Mouse (Mus musculus): ENCODE measurements around the gene Agk. TPM values are rescaled to one million over a fixed set of nuclear protein-coding genes. Genes with fewer than 3 reads are reported as not detected.

Gene Agk
- polyA plus RNA-seq, 1 experiment from 2014 or later: 40.6 TPM

DNA sequence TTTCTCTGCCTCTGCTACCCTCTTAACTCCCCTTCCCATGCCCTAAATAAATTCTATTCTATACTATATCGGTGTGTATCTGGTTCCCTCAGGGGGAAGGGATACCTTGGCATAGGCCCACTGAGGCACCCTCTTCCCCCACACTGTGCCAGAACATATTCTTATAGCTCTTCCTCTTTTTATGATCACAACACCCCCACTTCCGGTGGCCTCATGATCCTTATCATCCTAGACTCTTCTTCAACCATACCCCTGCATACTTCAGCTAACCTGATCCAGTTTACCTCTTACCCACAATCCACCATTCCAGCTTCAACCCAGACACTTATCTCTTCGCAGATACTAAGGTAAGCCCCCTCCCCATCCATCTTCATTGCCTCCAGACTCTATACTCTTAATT is 86.1 kb downstream of the Agk start:
- Histone ChIP-seq H3K4me2 (no peak overlapping the region), H3K27ac (ENCODE audit: poor library complexity, severe bottlenecking) (no peak overlapping the region), H3K4me3 (no peak overlapping the region), H3K4me1 (replicated peaks) (no peaks in the 10 kb centered on the region), H3K27me3 (replicated peaks) (no peaks in the 10 kb centered on the region), H3K9ac (no peak overlapping the region), H3K9me3 (replicated peaks) (no peaks in the 10 kb centered on the region), H3K36me3 (peaks cover 21% of the 10 kb centered on the region)
- no peak for ATAC-seq (ENCODE audit: insufficient number of reproducible peaks, low FRiP score)
- WGBS: 81% methylated on average over 3 of the region's 3 CpGs

DNA sequence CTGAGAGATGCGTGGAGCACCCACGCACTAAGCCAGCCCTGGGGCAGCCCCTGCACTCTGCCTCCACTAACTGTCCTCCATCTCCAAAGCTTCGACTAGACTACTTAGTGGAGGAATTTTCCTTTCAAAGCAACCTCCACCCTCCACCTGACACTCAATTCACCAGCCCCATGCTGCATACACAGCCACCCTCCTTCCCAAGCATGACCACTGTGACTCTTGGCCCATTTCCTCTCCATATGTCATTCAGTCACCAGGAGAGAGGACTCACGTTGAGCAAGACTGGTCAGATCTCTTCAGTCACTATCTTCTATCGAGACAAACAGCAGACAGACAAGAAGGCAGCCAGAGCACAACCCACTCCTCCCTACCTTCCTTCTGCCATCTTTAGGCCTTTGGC is 88.1 kb downstream of the Agk start:
- WGBS: 79% methylated on average over 5 of the region's 5 CpGs
- Histone ChIP-seq H3K4me2 (no peak overlapping the region), H3K36me3 (peaks cover 8% of the 10 kb centered on the region), H3K9me3 (replicated peaks) (no peaks in the 10 kb centered on the region), H3K27ac (ENCODE audit: poor library complexity, severe bottlenecking) (no peak overlapping the region), H3K27me3 (replicated peaks) (no peaks in the 10 kb centered on the region), H3K9ac (no peak overlapping the region), H3K4me1 (replicated peaks) (no peaks in the 10 kb centered on the region), H3K4me3 (no peak overlapping the region)
- no peak for ATAC-seq (ENCODE audit: insufficient number of reproducible peaks, low FRiP score)

DNA sequence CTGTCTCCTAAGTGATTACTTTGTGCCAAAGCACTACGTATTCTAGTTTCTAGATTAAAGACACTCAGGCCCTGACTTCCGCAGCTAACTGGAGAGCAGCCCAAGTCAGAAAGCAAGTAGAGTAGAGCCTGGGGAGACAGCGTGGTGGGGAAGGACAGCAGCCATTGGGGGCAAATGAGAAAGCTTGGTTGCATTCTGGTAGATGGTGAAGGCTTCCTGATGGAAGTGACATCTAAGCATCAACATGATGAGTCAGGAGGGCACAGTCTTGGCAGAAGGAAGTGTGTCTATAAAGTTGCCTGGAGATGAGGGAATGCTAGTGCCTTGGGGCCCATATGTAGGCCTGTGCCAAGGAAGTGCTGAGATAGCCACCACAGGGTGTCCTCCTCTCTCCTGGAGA is 88.6 kb downstream of the Agk start:
- no peak overlapping the region for H3K9ac ChIP-seq
- H3K36me3 ChIP-seq: peaks cover 8% of the 10 kb centered on the region
- 86% methylated on average over 3 of the region's 3 CpGs for WGBS
- ATAC-seq (ENCODE audit: insufficient number of reproducible peaks, low FRiP score): no peak
- H3K4me1 ChIP-seq (replicated peaks): no peaks in the 10 kb centered on the region
- H3K27me3 ChIP-seq (replicated peaks): no peaks in the 10 kb centered on the region
- H3K9me3 ChIP-seq (replicated peaks): no peaks in the 10 kb centered on the region
- no peak overlapping the region for H3K27ac ChIP-seq (ENCODE audit: poor library complexity, severe bottlenecking)
- no peak overlapping the region for H3K4me2 ChIP-seq
- H3K4me3 ChIP-seq: no peak overlapping the region

DNA sequence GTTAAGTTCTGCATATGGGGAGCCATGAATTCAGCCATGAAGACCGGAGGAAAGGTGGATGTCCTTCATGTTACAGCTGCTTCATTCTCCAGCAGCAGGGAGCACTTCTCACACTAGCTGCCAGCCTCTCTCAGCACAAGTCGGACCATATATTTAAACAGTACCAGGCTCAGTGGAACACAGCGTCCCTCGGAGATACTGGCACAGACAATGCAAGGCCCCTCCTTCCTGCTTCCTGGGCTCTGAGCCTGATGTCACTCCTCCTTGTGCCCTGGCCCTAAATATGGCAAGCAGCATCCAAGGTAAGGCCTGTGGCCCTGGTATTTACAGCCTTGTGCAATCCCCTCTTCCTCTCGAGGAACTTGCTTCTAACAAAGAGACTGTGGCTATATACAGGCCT is 90.8 kb downstream of the Agk start:
- no peak overlapping the region for H3K4me3 ChIP-seq
- H3K36me3 ChIP-seq: 0 out of 2 replicates have a peak, but pooled peaks cover 3% of the 10 kb centered on the region
- no peak for ATAC-seq (ENCODE audit: insufficient number of reproducible peaks, low FRiP score)
- no peak overlapping the region for H3K4me2 ChIP-seq
- no peak overlapping the region for H3K9ac ChIP-seq
- H3K27ac ChIP-seq (ENCODE audit: poor library complexity, severe bottlenecking): no peak overlapping the region
- H3K27me3 ChIP-seq (replicated peaks): no peaks in the 10 kb centered on the region
- 85% methylated on average over 5 of the region's 5 CpGs for WGBS
- no peaks in the 10 kb centered on the region for H3K4me1 ChIP-seq (replicated peaks)
- H3K9me3 ChIP-seq (replicated peaks): no peaks in the 10 kb centered on the region

DNA sequence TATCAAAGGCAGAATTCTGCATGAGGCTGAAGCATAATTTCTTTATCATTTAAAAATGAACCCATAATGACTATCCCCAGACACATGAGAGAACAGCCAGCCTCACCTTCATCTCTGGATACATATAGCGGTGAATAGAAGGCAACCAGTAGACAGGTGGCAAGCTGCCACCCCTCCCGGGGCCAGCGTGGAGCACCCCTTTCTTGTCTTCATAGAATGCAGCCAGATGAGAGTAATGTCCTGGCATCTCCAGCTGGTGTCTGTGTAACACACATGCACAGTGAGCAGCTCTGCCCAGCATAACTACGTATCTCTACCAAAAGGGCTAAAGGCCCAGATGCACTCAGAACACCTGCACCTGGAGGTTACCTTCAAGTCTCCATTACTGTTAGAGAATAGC is 93.4 kb downstream of the Agk start:
- ATAC-seq (ENCODE audit: insufficient number of reproducible peaks, low FRiP score): no peak
- WGBS: 91% methylated on average over 4 of the region's 4 CpGs
- no peak overlapping the region for H3K9ac ChIP-seq

DNA sequence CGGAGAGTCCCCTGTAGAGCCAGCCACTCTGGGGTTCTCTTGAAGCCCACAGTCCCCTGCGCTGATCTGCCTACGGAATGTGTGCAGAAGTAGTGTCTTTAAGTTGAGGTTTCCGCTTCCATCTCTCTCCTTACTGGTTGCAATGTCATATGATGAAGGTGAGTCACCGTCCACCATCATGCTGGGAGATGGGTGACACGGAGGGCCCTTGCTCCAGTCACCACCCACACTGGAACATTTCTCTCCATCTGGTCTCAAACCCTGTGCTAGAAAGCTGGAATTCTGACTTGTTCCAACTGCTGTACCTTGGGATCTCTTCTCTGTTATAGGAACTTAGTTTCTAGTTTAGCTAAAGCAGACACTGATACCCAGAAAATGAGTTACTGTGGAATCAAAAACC is 96.1 kb downstream of the Agk start:
- WGBS: 91% methylated on average over 6 of the region's 6 CpGs
- H3K9ac ChIP-seq: no peak overlapping the region
- no peak overlapping the region for H3K4me2 ChIP-seq
- no peaks in the 10 kb centered on the region for H3K27me3 ChIP-seq (replicated peaks)
- 0 out of 2 replicates have a peak, but pooled peaks cover 3% of the 10 kb centered on the region for H3K36me3 ChIP-seq
- no peak overlapping the region for H3K4me3 ChIP-seq
- H3K27ac ChIP-seq (ENCODE audit: poor library complexity, severe bottlenecking): no peak overlapping the region
- no peaks in the 10 kb centered on the region for H3K9me3 ChIP-seq (replicated peaks)
- no peak for ATAC-seq (ENCODE audit: insufficient number of reproducible peaks, low FRiP score)
- no peaks in the 10 kb centered on the region for H3K4me1 ChIP-seq (replicated peaks)

More for the DNA sequence above, 93.4 kb downstream of the Agk start:
- Histone ChIP-seq H3K4me1 (replicated peaks) (no peaks in the 10 kb centered on the region), H3K36me3 (0 out of 2 replicates have a peak, but pooled peaks cover 3% of the 10 kb centered on the region), H3K27me3 (replicated peaks) (no peaks in the 10 kb centered on the region), H3K4me2 (no peak overlapping the region), H3K27ac (ENCODE audit: poor library complexity, severe bottlenecking) (no peak overlapping the region), H3K9me3 (replicated peaks) (no peaks in the 10 kb centered on the region), H3K4me3 (no peak overlapping the region)

GRCm38 (mm10) chr6:40423013-40423412 is 98.0 kb downstream of the Agk start:
- Histone ChIP-seq H3K27me3 (replicated peaks) (no peaks in the 10 kb centered on the region), H3K36me3 (no peaks in the 10 kb centered on the region), H3K4me3 (no peak overlapping the region), H3K27ac (ENCODE audit: poor library complexity, severe bottlenecking) (no peak overlapping the region), H3K4me2 (no peak overlapping the region), H3K9ac (no peak overlapping the region), H3K4me1 (replicated peaks) (no peaks in the 10 kb centered on the region), H3K9me3 (replicated peaks) (no peaks in the 10 kb centered on the region)
- ATAC-seq (ENCODE audit: insufficient number of reproducible peaks, low FRiP score): no peak
- 81% methylated on average over 1 of the region's 1 CpGs for WGBS

- Histone ChIP-seq H3K27ac (ENCODE audit: poor library complexity, severe bottlenecking) (no peak overlapping the region), H3K9ac (no peak overlapping the region), H3K4me3 (no peak overlapping the region), H3K4me2 (no peak overlapping the region), H3K4me1 (replicated peaks) (no peaks in the 10 kb centered on the region), H3K36me3 (no peaks in the 10 kb centered on the region), H3K27me3 (replicated peaks) (no peaks in the 10 kb centered on the region), H3K9me3 (replicated peaks) (no peaks in the 10 kb centered on the region)
- WGBS: 63% methylated on average over 1 of the region's 1 CpGs
- no peak for ATAC-seq (ENCODE audit: insufficient number of reproducible peaks, low FRiP score)
Observed at GRCm38 (mm10) chr6:40423774-40424173, 98.8 kb downstream of the Agk start.

GRCm38 (mm10) chr6:40427441-40427840 is 102.5 kb downstream of the Agk start:
- Histone ChIP-seq H3K9me3 (replicated peaks) (no peaks in the 10 kb centered on the region), H3K4me3 (no peak overlapping the region), H3K36me3 (no peaks in the 10 kb centered on the region), H3K4me2 (no peak overlapping the region), H3K27ac (ENCODE audit: poor library complexity, severe bottlenecking) (no peak overlapping the region), H3K9ac (no peak overlapping the region), H3K27me3 (replicated peaks) (no peaks in the 10 kb centered on the region), H3K4me1 (replicated peaks) (no peaks in the 10 kb centered on the region)
- ATAC-seq (ENCODE audit: insufficient number of reproducible peaks, low FRiP score): no peak
- WGBS: 80% methylated on average over 7 of the region's 7 CpGs

DNA sequence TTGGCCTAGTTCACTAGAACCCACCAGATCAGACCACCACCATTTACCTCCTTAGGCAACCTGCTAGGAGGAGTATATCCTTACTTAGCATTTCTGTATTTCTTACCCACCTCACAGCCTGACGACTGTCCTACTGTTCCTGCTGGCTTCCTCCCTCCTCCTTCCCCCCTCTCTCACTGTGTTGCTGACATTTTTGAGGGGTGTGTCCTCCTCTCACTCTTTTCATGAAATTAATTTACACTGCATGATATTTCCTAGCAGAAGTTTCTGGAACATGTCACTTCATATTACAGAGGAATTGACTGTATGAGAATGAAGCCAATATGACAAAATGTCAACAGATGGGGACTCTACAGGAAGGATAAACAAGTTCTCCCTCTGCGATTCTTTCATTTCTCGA is 103.7 kb downstream of the Agk start:
- no peak for ATAC-seq (ENCODE audit: insufficient number of reproducible peaks, low FRiP score)
- Histone ChIP-seq H3K27ac (ENCODE audit: poor library complexity, severe bottlenecking) (no peak overlapping the region), H3K36me3 (no peaks in the 10 kb centered on the region), H3K27me3 (replicated peaks) (peaks cover 8% of the 10 kb centered on the region; the same call in 1 of the 2 replicates), H3K9ac (no peak overlapping the region), H3K4me2 (no peak overlapping the region), H3K4me3 (no peak overlapping the region), H3K4me1 (replicated peaks) (no peaks in the 10 kb centered on the region), H3K9me3 (replicated peaks) (no peaks in the 10 kb centered on the region)
- WGBS: 59% methylated on average over 3 of the region's 3 CpGs

DNA sequence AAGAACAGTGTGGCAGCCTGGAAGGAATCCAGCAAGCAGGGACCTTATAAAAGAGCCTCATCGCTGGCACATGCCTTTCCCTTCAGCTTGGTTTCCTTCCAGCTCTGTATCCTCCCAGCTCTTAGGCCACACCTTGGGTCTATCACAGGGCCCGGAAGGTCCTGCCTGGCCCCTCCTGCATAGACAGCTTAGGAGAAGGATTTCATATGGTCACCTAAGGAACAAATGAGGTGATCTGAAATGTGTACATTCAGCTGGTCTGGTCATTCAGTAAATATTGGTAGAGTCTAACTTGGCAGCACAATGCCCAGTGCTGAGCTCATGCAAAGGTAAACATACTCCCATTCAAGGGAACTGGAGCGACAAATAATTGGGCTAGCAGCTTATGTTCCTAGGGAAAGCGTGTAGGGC is 104.6 kb downstream of the Agk start:
- Histone ChIP-seq H3K27ac (ENCODE audit: poor library complexity, severe bottlenecking) (no peak overlapping the region), H3K9me3 (replicated peaks) (no peaks in the 10 kb centered on the region), H3K9ac (no peak overlapping the region), H3K27me3 (replicated peaks) (peaks cover 13% of the 10 kb centered on the region; the same call in 1 of the 2 replicates), H3K4me3 (no peak overlapping the region), H3K4me1 (replicated peaks) (0 out of 2 replicates have a peak, but pooled peaks cover under 1% of the 10 kb centered on the region), H3K4me2 (no peak overlapping the region), H3K36me3 (no peaks in the 10 kb centered on the region)
- ATAC-seq (ENCODE audit: insufficient number of reproducible peaks, low FRiP score): no peak
- WGBS: 75% methylated on average over 4 of the region's 4 CpGs

DNA sequence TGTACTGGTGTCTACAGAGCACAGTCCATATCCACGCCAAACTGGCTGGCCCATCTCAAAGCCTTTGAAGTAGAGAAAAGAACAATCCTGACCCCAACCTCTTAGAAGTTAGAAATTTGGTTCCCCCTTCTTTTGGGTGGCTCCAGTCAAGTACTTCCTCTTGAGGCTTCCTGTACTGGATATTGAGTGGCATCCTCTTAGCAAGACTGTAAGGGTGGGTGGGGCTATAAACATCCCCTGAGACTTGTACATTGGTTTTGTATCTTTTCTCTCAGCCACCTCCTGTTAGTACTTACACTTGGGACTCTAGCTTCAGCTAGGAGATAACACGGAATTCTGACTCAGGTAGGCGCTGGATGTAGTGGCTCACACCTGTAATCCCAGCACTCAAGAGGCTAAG is 105.3 kb downstream of the Agk start:
- Histone ChIP-seq H3K4me1 (replicated peaks) (0 out of 2 replicates have a peak, but pooled peaks cover 6% of the 10 kb centered on the region), H3K9me3 (replicated peaks) (no peaks in the 10 kb centered on the region), H3K9ac (no peak overlapping the region), H3K36me3 (no peaks in the 10 kb centered on the region), H3K4me2 (no peak overlapping the region), H3K27ac (ENCODE audit: poor library complexity, severe bottlenecking) (no peak overlapping the region), H3K4me3 (no peak overlapping the region), H3K27me3 (replicated peaks) (peaks cover 13% of the 10 kb centered on the region; the same call in 1 of the 2 replicates)
- WGBS: 68% methylated on average over 3 of the region's 3 CpGs
- ATAC-seq (ENCODE audit: insufficient number of reproducible peaks, low FRiP score): no peak
